Mouse (Mus musculus) heart, postnatal 0 days (tissue): ENCODE data around the gene Prkcb.

Experiments
- CTCF ChIP-seq: IDR thresholded peaks from 2 replicates; pipeline ENCODE4 v1.5.1; 2016; ENCODE audit warnings: antibody characterized with exemption, control low read depth, low read depth
- EP300 ChIP-seq: IDR thresholded peaks from 2 replicates; pipeline ENCODE4 v1.6.1; 2016; ENCODE audit warnings: antibody characterized with exemption, low read depth

- TF ChIP-seq CTCF = peak; percentile 54
- no peak for TF ChIP-seq EP300
These were observed 37.1 kb upstream of the Prkcb start for GRCm38 (mm10) chr7:122251197-122252011.
